Mouse (Mus musculus) embryonic facial prominence, embryonic 12.5 days (tissue): Measurements from ENCODE around the gene Tmem266. TPM values are rescaled to one million over a fixed set of nuclear protein-coding genes. Genes with fewer than 3 reads are reported as not detected.

Source experiments
- ATAC-seq: fragments of 200-750 bp; cut with Nextera tagmentation; 2 replicates; pipeline ENCODE4 v1.8.0; 2017; ENCODE audit not compliant: insufficient number of reproducible peaks, insufficient read depth, low FRiP score, low TSS enrichment
- H3K27ac ChIP-seq: fragments of 300-500 bp; sonication (generic); 2 replicates; pipeline ENCODE4 v1.5.1; 2016; ENCODE audit warnings: mild to moderate bottlenecking
- H3K27me3 ChIP-seq: fragments of 300-500 bp; sonication (generic); 2 replicates; pipeline ENCODE4 v1.6.1; 2016; ENCODE audit warnings: mild to moderate bottlenecking, moderate library complexity
- H3K36me3 ChIP-seq: fragments of 300-500 bp; sonication (generic); 2 replicates; pipeline ENCODE4 v1.6.1; 2016; ENCODE audit warnings: mild to moderate bottlenecking
- H3K4me1 ChIP-seq: fragments of 300-500 bp; sonication (generic); 2 replicates; pipeline ENCODE4 v1.6.1; 2016
- H3K4me2 ChIP-seq: fragments of 300-500 bp; sonication (generic); replicated peaks from 2 replicates; pipeline ENCODE4 v1.6.1; 2016; ENCODE audit warnings: mild to moderate bottlenecking, moderate library complexity
- H3K4me3 ChIP-seq: fragments of 300-500 bp; sonication (generic); 2 replicates; pipeline ENCODE4 v1.5.1; 2016; ENCODE audit warnings: mild to moderate bottlenecking
- H3K9ac ChIP-seq: fragments of 300-500 bp; sonication (generic); 2 replicates; pipeline ENCODE4 v1.6.1; 2016; ENCODE audit warnings: mild to moderate bottlenecking, moderate library complexity
- H3K9me3 ChIP-seq: fragments of 300-500 bp; sonication (generic); 2 replicates; pipeline ENCODE4 v1.6.1; 2016; ENCODE audit warnings: mild to moderate bottlenecking, moderate library complexity
- WGBS: fragments of 180-500 bp; shearing (Covaris S2); methylation state at CpG from one replicate; pipeline ENCODE4 v1.1.7; 2016; 5-methylcytosine and 5-hydroxymethylcytosine counted together
- polyA plus RNA-seq: library from polyadenylated mRNA; unstranded; fragments of >200 nt; fragmentation: Nextera tagmentation; extraction: Ambion mirVana; gene quantifications from 2 replicates; pipeline ENCODE4 v1.2.1, GENCODE M21; 2016

Tmem266 gene
- polyA plus RNA-seq, 1 experiment from 2014 or later: 0.91 TPM

GRCm38 (mm10) chr9:55377603-55378250 is 51.0 kb downstream of the Tmem266 start:
- no peak for ATAC-seq
- no peaks in the 10 kb centered on the region for H3K9me3 ChIP-seq
- no peak overlapping the region for H3K9ac ChIP-seq
- no peaks in the 10 kb centered on the region for H3K4me1 ChIP-seq
- no peak overlapping the region for H3K4me2 ChIP-seq
- no peaks in the 10 kb centered on the region for H3K36me3 ChIP-seq
- WGBS: 87% methylated on average over 10 of the region's 10 CpGs
- no peaks in the 10 kb centered on the region for H3K27me3 ChIP-seq
- H3K27ac ChIP-seq: no peak overlapping the region
- no peak overlapping the region for H3K4me3 ChIP-seq

GRCm38 (mm10) chr9:55381456-55381855 is 54.7 kb downstream of the Tmem266 start:
- Histone ChIP-seq H3K9ac (no peak overlapping the region), H3K4me2 (no peak overlapping the region), H3K4me1 (no peaks in the 10 kb centered on the region), H3K27ac (no peak overlapping the region), H3K4me3 (no peak overlapping the region), H3K9me3 (no peaks in the 10 kb centered on the region), H3K36me3 (no peaks in the 10 kb centered on the region), H3K27me3 (no peaks in the 10 kb centered on the region)
- no peak for ATAC-seq
- WGBS: 87% methylated on average over 4 of the region's 4 CpGs

GRCm38 (mm10) chr9:55382441-55382840 is 55.7 kb downstream of the Tmem266 start:
- H3K9ac ChIP-seq: no peak overlapping the region
- 29% methylated on average over 5 of the region's 5 CpGs for WGBS
- H3K27me3 ChIP-seq: no peaks in the 10 kb centered on the region
- H3K4me2 ChIP-seq: no peak overlapping the region
- H3K9me3 ChIP-seq: no peaks in the 10 kb centered on the region
- no peak for ATAC-seq
- no peaks in the 10 kb centered on the region for H3K4me1 ChIP-seq
- H3K4me3 ChIP-seq: no peak overlapping the region
- no peaks in the 10 kb centered on the region for H3K36me3 ChIP-seq
- no peak overlapping the region for H3K27ac ChIP-seq

GRCm38 (mm10) chr9:55386117-55386516 is 59.4 kb downstream of the Tmem266 start:
- H3K36me3 ChIP-seq: no peaks in the 10 kb centered on the region
- H3K9ac ChIP-seq: no peak overlapping the region
- no peak for ATAC-seq
- H3K9me3 ChIP-seq: no peaks in the 10 kb centered on the region
- no peaks in the 10 kb centered on the region for H3K27me3 ChIP-seq
- 91% methylated on average over 4 of the region's 4 CpGs for WGBS
- no peak overlapping the region for H3K4me3 ChIP-seq
- no peak overlapping the region for H3K4me2 ChIP-seq
- no peaks in the 10 kb centered on the region for H3K4me1 ChIP-seq
- no peak overlapping the region for H3K27ac ChIP-seq

- no peak for ATAC-seq
- H3K4me3 ChIP-seq: no peak overlapping the region
- H3K4me2 ChIP-seq: no peak overlapping the region
- WGBS: 77% methylated on average over 14 of the region's 14 CpGs
- H3K27ac ChIP-seq: no peak overlapping the region
- H3K4me1 ChIP-seq: no peaks in the 10 kb centered on the region
- no peaks in the 10 kb centered on the region for H3K9me3 ChIP-seq
- H3K27me3 ChIP-seq: 0 out of 2 replicates have a peak, but pooled peaks cover 1% of the 10 kb centered on the region
- no peaks in the 10 kb centered on the region for H3K36me3 ChIP-seq
- H3K9ac ChIP-seq: no peak overlapping the region
Measured at GRCm38 (mm10) chr9:55387862-55388505, 61.3 kb downstream of the Tmem266 start.

GRCm38 (mm10) chr9:55391909-55392658 is 65.4 kb downstream of the Tmem266 start:
- Histone ChIP-seq H3K27ac (no peak overlapping the region), H3K9me3 (no peaks in the 10 kb centered on the region), H3K4me1 (no peaks in the 10 kb centered on the region), H3K4me3 (no peak overlapping the region), H3K4me2 (no peak overlapping the region), H3K36me3 (no peaks in the 10 kb centered on the region), H3K9ac (no peak overlapping the region), H3K27me3 (0 out of 2 replicates have a peak, but pooled peaks cover 7% of the 10 kb centered on the region)
- 29% methylated on average over 17 of the region's 17 CpGs for WGBS
- no peak for ATAC-seq

- H3K9me3 ChIP-seq: no peaks in the 10 kb centered on the region
- H3K27ac ChIP-seq: no peak overlapping the region
- H3K4me1 ChIP-seq: peaks cover 5% of the 10 kb centered on the region; the same call in 1 of the 2 replicates
- 89% methylated on average over 1 of the region's 1 CpGs for WGBS
- H3K9ac ChIP-seq: no peak overlapping the region
- ATAC-seq: no peak
- H3K4me2 ChIP-seq: no peak overlapping the region
- no peaks in the 10 kb centered on the region for H3K36me3 ChIP-seq
- H3K27me3 ChIP-seq: 0 out of 2 replicates have a peak, but pooled peaks cover 9% of the 10 kb centered on the region
- H3K4me3 ChIP-seq: no peak overlapping the region
Measured at GRCm38 (mm10) chr9:55395650-55396049, 68.9 kb downstream of the Tmem266 start.

- Histone ChIP-seq H3K9ac (no peak overlapping the region), H3K36me3 (no peaks in the 10 kb centered on the region), H3K9me3 (no peaks in the 10 kb centered on the region), H3K4me3 (no peak overlapping the region), H3K4me2 (no peak overlapping the region), H3K4me1 (peaks cover 5% of the 10 kb centered on the region; the same call in 1 of the 2 replicates), H3K27ac (no peak overlapping the region), H3K27me3 (0 out of 2 replicates have a peak, but pooled peaks cover 4% of the 10 kb centered on the region)
- WGBS: 43% methylated on average over 7 of the region's 7 CpGs
- ATAC-seq: no peak
Measured at GRCm38 (mm10) chr9:55398985-55399554, 72.4 kb downstream of the Tmem266 start.

GRCm38 (mm10) chr9:55402276-55402675 is 75.6 kb downstream of the Tmem266 start:
- 71% methylated on average over 7 of the region's 7 CpGs for WGBS
- no peak overlapping the region for H3K27ac ChIP-seq
- H3K4me1 ChIP-seq: peaks cover 15% of the 10 kb centered on the region
- H3K36me3 ChIP-seq: no peaks in the 10 kb centered on the region
- H3K4me3 ChIP-seq: no peak overlapping the region
- H3K9ac ChIP-seq: no peak overlapping the region
- no peak for ATAC-seq
- H3K4me2 ChIP-seq: no peak overlapping the region
- H3K27me3 ChIP-seq: 0 out of 2 replicates have a peak, but pooled peaks cover 4% of the 10 kb centered on the region
- H3K9me3 ChIP-seq: no peaks in the 10 kb centered on the region

GRCm38 (mm10) chr9:55404256-55404655 is 77.5 kb downstream of the Tmem266 start:
- H3K4me2 ChIP-seq: no peak overlapping the region
- WGBS: 82% methylated on average over 4 of the region's 4 CpGs
- no peak overlapping the region for H3K27ac ChIP-seq
- H3K27me3 ChIP-seq: 0 out of 2 replicates have a peak, but pooled peaks cover 4% of the 10 kb centered on the region
- H3K36me3 ChIP-seq: no peaks in the 10 kb centered on the region
- H3K9ac ChIP-seq: no peak overlapping the region
- no peaks in the 10 kb centered on the region for H3K9me3 ChIP-seq
- ATAC-seq: no peak
- H3K4me1 ChIP-seq: peaks cover 19% of the 10 kb centered on the region
- H3K4me3 ChIP-seq: no peak overlapping the region

- H3K36me3 ChIP-seq: no peaks in the 10 kb centered on the region
- no peak overlapping the region for H3K4me2 ChIP-seq
- H3K4me1 ChIP-seq: peaks cover 19% of the 10 kb centered on the region
- no peak overlapping the region for H3K4me3 ChIP-seq
- 0 out of 2 replicates have a peak, but pooled peaks cover 4% of the 10 kb centered on the region for H3K27me3 ChIP-seq
- WGBS: 72% methylated on average over 6 of the region's 6 CpGs
- H3K9ac ChIP-seq: no peak overlapping the region
- no peak for ATAC-seq
- no peak overlapping the region for H3K27ac ChIP-seq
- H3K9me3 ChIP-seq: no peaks in the 10 kb centered on the region
Measured at GRCm38 (mm10) chr9:55404976-55405702, 78.4 kb downstream of the Tmem266 start.
